Mouse (Mus musculus): ENCODE data around the gene Pan3.

Gene Pan3

GRCm38 (mm10) chr5:147430936-147431839, 1.2 kb downstream of the Pan3 start:
- peak; percentile 67 for DNase-seq (ENCODE audit: low spot score)

DNA sequence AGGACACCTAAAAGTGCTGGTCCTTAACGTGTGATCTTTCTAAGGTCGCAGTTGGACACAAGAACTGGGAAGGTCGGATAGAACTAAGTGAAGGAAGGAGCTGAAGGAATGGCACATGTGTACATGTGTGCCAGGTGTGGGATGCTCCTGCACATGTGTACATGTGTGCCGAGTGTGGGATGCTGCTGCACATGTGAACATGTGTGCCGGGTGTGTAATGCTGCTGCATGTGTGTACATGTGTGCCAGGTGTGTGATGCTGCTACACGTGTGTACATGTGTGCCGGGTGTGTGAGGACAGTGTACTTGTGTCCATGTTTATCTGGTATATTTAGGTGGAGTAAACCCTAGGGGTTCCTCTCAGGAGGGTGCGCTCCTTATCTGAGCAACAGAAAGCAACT, 3.0 kb downstream of the Pan3 start:
- DNase-seq (ENCODE audit: low spot score) = no peak

DNA sequence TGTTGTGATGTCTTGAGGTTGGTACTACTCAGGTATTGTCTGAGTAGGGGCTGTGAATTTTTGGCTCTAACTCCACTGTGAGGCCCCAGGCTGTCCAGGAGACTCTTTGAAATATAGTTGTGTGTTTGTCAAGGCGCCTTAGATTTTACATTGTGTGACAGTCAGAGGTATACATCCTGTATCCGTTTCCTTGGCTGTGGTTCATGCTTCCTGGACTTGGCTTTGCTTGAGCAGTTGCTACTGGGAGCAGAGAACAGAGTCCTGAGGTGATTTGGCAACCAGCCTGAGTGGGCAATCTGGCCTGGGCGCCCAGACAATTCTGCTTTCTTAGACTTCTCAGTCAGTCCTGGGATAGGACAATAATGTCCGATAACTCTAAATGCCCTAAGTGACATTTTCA, 5.3 kb downstream of the Pan3 start:
- no peak for DNase-seq (ENCODE audit: low spot score)

- no peak for DNase-seq (ENCODE audit: low spot score)
Measured at GRCm38 (mm10) chr5:147435751-147436150, 5.8 kb downstream of the Pan3 start.

DNA sequence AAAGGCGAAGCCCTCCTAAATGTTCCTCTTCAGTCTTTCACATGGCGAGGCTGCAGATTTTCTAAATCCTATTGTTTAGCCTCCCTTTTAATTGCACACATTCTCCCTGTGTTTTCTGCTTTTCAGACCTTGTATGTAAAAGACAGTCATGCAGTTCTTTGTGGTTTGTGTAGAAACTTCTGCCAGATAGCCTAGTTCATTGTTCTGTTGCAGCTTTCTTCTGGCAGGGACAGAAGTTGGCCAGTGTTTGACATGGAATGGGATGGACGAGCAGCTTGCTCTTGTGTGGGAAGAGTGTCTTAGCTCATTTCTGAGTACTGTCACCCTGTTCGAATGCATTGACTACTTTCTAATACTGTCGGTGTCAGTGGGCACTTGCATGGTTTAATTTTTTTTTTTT, 6.5 kb downstream of the Pan3 start:
- DNase-seq (ENCODE audit: low spot score) = no peak

DNA sequence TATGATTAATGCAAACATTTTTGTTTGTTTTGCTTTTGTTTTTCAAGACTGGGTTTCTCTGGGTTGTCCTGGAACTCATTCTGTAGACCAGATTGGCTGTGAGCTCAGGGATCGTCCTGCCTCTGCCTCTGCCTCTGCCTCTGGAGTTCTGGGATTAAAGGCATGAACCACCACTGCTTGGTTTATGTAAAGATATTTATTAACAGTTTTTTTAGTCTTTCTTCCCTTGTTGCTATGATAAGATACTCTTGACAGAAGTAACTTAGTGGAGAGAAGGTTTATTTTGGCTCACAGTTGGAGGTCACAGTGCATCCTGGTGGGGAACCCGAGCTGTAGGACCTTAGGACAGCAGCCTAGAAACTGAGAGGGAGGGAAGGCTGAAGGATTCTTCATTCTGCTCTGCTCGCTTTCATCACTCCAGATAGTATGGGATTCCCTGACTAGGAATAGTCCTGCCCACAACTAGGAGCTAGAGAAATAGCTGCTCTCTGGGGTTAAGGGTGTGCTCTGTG, 11.1 kb downstream of the Pan3 start:
- DNase-seq (ENCODE audit: low spot score) = no peak

DNA sequence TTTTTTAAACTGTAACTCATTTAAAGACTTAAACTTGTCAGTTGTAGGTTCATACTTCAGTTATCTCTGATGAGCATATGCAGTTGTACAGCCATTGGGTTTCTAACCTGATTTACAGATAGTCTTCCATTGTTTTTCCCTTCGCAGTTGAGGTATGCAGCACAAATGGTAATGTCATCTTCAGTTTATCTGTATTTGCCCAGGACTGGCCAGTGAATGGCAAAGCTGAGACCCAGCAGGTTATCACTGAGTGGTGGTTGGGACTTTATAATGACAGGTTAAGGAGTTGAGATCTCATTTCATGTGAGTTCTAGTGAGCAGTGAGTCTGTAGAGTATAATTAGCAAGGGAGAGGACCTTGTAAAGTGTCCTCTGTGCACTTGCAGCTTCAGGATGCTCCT, 12.0 kb downstream of the Pan3 start:
- no peak for DNase-seq (ENCODE audit: low spot score)

DNA sequence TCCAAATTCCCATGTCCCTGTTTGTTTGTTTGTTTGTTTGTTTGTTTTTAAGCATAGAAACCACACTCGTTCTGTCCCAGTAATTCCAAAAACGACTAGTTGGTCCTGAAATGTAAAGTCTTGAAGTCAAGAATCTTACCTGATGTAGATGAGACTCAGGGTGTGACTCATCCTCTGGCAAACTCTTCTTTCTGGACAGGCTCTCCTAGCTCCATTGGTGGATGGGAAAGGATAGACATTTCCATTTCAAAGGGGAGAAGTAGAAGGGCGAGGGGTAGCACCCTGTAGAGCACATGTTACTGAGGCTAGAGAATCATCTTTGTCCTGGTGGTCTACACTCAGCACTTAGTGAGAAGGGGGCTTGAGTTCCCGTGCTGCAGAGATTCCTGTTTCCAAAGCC, 12.8 kb downstream of the Pan3 start:
- no peak for DNase-seq (ENCODE audit: low spot score)

GRCm38 (mm10) chr5:147444298-147444697, 14.3 kb downstream of the Pan3 start:
- DNase-seq (ENCODE audit: low spot score) = no peak

DNA sequence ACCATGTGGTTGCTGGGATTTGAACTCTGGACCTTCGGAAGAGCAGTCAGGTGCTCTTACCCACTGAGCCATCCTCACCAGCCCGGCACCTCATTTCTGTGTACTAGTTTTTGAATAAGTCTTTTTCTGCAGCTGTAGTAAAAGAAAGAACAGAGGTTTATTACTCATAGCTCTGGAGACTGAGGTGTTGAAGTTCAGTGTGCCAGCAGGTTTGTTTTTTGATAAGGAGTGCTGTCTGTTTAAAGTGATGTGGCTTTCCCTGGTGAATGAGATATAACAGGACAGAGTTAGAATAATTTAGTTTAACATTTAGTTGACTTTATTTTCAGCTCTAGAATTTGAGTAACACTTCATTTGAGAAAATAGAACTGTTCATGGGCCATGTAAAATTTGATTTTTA, 14.8 kb downstream of the Pan3 start:
- no peak for DNase-seq (ENCODE audit: low spot score)

DNA sequence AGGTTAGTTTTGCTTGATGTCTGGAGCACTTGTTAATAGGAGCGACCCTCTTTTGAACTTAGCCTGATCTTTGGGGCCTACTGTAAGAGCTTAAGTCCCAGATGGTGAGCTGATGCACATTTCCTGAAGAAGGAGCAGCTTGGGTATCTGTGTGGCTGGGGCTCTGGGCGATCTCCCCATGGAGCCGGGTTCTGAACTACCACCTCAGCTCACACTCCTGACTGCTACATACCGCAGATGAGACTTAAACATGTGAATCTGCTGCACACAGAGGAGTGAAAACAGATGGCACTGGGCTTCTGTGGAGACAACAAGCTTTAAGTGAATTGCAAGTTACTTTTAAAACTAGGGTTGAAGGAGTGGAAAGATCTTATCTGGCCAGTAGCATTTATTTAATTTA, 15.3 kb downstream of the Pan3 start:
- no peak for DNase-seq (ENCODE audit: low spot score)

DNA sequence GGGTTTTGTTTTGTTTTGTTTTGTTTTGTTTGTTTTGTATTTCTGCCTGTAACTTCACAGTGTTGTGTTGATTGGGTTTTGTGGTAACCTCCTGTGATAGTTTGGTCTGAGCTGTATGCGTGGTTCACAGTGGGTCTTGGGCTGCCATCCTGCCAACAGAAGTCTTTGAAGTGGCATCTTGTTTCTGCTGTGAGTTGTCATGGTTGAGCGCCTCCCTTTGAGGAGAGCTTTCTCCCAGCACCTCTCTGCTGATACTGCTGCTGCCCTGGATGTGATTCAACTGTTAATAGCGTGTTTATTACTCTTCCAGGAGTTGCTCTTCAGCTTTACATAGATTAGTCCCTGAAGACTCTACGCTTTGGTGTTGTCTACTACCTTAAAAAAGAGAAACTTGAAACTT, 18.6 kb downstream of the Pan3 start:
- no peak for DNase-seq (ENCODE audit: low spot score)

DNA sequence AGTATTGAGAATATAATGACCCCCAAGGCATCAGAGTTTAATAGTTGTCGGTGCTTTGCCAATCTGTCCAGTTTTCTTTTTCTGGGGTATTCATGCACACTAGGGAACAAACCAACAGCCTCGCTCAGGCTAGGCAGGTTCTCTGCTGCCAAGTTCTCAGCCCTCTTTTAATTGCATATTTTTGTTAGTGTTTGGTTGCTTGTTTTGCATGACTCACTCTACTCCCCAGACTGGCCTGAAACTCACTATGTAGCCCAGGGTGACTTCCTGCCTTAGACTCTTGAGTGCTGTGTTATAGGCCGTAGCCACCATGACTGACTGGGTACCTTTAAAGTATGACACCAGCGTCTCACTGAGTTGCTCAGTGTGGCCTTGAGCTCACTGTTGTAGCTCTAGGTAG, 19.0 kb downstream of the Pan3 start:
- DNase-seq (ENCODE audit: low spot score) = no peak

GRCm38 (mm10) chr5:147456491-147456890, 26.5 kb downstream of the Pan3 start:
- DNase-seq (ENCODE audit: low spot score) = no peak

DNA sequence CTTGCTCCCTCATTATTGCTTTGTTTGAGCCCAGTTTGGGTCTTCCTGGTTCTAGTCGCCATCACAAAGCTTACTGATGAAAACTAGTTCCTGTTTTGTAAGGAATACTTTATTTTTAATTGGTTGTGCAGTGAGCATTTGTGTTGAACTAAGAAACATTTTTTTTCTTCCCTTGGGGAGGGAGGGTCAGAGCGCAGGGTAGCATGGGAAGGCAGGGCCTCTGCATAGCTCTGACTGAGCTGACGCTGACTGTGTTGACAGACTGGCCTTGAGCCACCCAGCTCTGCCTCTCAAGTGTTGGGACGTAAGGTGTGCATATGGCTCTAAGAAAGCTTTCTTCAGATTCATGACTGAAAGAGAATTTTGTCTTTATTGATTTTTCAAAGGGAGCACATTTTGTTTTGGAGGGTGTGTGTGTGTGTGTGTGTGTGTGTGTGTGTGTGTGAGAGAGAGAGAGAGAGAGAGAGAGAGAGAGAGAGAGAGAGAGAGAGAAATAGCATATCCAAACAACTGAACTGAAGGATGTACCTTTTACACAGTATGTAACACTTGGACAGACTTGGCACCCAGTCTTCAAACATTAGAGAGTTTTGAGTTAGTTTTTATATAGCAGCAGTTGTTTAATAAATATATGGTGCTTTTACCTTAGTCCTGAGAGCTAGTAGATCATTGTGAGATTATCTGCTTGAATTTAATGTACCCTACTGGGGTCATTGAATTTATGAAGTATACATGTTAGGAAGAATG, 30.0 kb downstream of the Pan3 start:
- DNase-seq (ENCODE audit: low spot score) = no peak

DNA sequence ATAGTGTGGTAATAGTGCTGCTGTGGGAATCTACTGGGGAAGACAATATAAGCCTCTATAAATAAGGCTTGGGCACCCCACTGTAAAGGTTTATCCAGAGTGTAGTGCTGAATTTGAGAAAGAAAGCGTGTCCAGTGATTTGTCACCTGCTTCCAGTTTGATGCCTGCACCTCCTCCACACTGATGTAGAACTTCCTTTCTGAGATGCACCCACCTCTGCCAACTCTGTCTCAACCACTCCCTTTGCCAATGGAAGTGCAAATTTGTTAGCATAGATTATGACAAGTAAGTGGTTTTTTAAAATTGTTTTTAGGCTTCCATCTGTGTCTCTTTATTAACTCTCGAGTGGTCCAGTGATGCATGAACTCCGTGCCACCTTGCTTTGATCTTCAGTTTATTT, 33.3 kb downstream of the Pan3 start:
- no peak for DNase-seq (ENCODE audit: low spot score)

DNA sequence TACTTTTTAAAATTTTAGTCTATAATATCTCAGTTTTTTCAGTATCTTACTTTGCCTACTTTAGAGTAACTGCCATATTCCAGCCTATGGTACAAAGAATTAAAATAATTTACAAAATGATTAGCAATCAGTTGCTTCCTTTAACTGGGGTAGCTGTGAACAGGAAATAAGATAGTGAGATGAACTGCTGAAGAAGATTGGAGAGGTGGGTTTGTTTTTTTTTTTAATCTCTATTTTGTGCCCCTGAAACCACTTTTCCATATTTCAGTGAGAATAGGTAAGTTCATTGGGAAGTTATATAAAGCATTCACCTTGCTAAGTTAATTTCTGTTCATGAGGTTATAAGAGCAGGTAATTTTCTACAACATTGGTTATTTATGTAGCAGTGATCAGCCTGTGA, 36.4 kb downstream of the Pan3 start:
- DNase-seq (ENCODE audit: low spot score) = no peak

DNA sequence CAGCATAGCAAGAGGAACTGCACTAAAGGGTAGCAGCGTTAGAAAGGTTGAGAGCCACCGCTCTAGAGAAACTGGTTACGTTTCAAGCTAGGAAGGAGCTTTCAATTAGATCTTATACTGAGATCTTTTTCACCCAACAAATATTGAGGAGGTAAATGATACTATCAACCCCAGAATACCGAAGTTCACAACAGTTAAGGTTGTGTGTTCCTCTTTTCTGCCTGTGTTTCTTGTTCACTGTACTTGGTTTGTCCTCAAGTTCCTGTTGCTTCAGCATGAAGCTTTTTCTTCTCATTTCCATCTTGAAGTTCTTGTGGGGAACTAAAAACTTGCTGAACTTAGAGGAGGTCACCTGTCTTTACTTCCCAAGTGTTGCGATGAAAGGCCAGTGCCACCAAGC, 41.2 kb downstream of the Pan3 start:
- no peak for DNase-seq (ENCODE audit: low spot score)

DNA sequence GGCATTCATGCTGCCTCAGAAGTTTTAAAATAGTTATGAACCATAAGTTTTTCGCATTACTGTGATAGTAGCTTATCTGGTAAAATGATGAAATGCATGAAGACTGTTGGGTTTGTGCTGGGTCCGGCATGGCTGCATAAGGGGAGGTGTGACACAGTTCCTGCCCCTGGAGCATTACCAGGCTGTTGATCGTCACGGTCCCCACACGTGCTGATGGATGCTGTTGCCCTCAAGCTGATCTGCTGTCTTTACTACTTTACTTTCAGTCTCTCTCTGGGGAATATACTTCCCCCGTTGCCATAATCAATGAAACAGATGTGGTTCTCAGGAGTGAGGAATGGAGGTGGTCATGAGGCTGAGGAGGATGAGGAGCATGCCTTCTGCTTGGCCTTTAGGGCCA, 43.1 kb downstream of the Pan3 start:
- no peak for DNase-seq (ENCODE audit: low spot score)

GRCm38 (mm10) chr5:147473856-147474255, 43.9 kb downstream of the Pan3 start:
- DNase-seq (ENCODE audit: low spot score) = no peak

GRCm38 (mm10) chr5:147476109-147476508, 46.1 kb downstream of the Pan3 start:
- no peak for DNase-seq (ENCODE audit: low spot score)

GRCm38 (mm10) chr5:147477106-147477505, 47.1 kb downstream of the Pan3 start:
- DNase-seq (ENCODE audit: low spot score) = no peak

DNA sequence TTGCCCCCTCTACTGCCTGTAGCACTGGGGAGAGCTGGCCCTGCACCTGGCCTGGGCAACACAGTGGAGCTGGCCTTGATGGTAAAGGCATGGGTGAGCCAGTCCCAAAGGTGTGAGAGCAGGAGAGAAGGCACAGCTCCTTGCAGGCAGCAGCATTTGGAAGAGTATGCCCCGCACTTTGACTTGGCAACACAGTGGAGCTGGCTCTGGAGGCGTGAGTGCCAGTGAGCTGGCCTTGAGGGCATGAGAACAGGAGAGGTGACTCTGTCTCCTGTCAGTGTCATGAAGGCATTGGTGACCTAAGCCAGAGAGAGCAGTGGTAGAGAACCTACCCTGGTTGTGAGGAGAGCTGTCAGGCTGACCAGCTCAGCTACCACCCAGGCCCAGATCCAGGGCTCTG, 49.4 kb downstream of the Pan3 start:
- no peak for DNase-seq (ENCODE audit: low spot score)
